Mouse (Mus musculus) spleen, adult 2 months (tissue): ENCODE measurements at regions not wholly inside any gene's neighbourhood (a gene's known extent, or its start where the extent isn't known, plus 50 kb on each side); places are given as distances from the start of the nearest gene placed in this dataset.

Source experiments
- CTCF ChIP-seq: fragments of 200-500 bp; IDR thresholded peaks from 2 replicates; pipeline ENCODE4 v1.5.1; 2011; ENCODE audit warnings: mild to moderate bottlenecking, inconsistent platforms; ENCODE audit not compliant: insufficient read depth, insufficient read length, insufficient replicate concordance; ENCODE audit errors: extremely low read depth
- POLR2A ChIP-seq: fragments of 200-500 bp; IDR thresholded peaks from 2 replicates; pipeline ENCODE4 v1.6.1; 2011; ENCODE audit warnings: low read depth, low read length, inconsistent platforms

DNA sequence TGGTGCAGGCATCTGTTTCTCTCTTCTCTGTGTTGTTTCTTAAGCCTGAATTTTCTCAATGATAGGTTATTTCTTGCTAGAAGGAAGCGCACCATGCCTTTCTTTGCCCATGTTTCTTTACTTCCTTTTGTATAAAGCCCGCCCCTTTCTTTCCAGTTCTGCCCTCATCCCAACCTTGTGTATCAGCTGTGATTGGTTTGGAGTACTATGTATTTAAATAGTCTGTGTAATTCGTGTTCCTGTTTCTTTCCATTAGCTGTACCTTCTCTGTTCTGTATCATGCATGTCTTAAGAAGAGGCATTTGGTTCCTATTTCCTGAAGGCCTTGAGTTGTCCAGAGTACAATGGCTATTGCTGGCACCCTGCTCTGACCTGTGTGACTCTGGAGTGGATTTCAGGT, 166.9 kb downstream of the Kcnrg start:
- TF ChIP-seq POLR2A (no peak), CTCF (no peak)
